Mouse (Mus musculus) liver, postnatal 0 days (tissue): ENCODE results near the gene Zdhhc14.

Source experiments
- CTCF ChIP-seq: sonication (generic); IDR thresholded peaks from 2 replicates; pipeline ENCODE4 v1.5.1; 2016; ENCODE audit warnings: antibody characterized with exemption, low read depth
- EP300 ChIP-seq: IDR thresholded peaks from 2 replicates; pipeline ENCODE4 v1.6.1; 2016; ENCODE audit warnings: antibody characterized with exemption, low read depth, mild to moderate bottlenecking

DNA sequence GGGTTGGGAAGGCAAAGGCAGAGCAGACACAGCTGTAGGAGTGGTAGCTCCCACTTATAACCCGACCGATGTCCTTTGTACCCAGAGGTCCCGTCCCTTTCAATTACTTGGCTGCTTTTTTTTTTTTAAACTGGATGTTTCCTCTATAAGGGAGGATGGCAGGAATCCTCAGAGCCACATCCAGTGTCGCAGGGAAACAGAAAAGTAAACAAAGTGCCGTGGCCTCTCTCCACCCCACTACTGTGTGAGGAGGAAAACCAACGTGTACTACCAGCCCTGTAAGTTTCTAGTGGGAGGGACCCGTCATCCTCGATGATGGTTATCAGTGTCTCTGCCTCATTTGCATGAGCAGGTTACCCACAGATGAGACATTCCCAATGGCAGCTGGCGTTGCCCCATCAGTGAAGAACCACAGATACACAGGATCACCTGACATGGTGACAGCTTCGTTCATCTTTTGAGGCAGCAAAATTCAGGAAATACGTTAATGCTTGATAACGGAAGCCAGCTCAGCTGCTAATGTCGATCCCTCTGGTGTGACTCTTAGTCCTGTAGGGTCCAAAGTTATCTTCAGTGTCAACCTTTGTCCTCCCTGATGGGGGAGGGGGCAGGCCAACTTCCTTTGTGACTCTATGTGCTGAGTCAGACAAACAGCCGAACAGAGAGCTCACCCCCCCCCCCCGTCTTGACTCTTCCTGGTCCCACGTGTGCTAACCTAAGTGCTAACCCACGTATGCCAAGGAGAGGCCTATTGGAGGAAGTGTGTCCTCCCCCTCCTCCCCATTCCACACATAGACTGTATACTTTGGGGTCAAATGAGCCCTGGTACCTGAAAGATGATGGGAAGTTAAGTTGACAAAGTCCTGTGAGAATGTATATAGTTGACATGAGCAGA lies 309.7 kb downstream of the Zdhhc14 start:
- TF ChIP-seq CTCF (no peak), EP300 (peak; percentile 30; the same call in 1 of the 2 replicates)
